Mouse (Mus musculus) ES-Bruce4 (cell line): Measurements from ENCODE around the gene Pitpnm2. TPM values are rescaled to one million over a fixed set of nuclear protein-coding genes. Genes with fewer than 3 reads are reported as not detected.
A peak's percentile ranks its signal among the peaks of the same experiment; 100 is the strongest.

Source experiments
- H3K27ac ChIP-seq: 2 replicates; pipeline ENCODE4 v1.5.1; 2012; ENCODE audit warnings: low read length, inconsistent platforms; ENCODE audit not compliant: insufficient read depth
- H3K27me3 ChIP-seq: 2 replicates; pipeline ENCODE4 v1.6.1; 2012; ENCODE audit warnings: mild to moderate bottlenecking, low read length, inconsistent platforms; ENCODE audit not compliant: control insufficient read depth, poor library complexity, insufficient read depth, severe bottlenecking
- H3K36me3 ChIP-seq: 2 replicates; pipeline ENCODE4 v1.6.1; 2012; ENCODE audit warnings: inconsistent platforms, mild to moderate bottlenecking, low read length, moderate library complexity; ENCODE audit not compliant: control insufficient read depth, poor library complexity, insufficient read depth, severe bottlenecking
- H3K4me1 ChIP-seq: one replicate; pipeline ENCODE4 v1.8.1; 2011; ENCODE audit warnings: low read length; ENCODE audit not compliant: control insufficient read depth, insufficient read depth
- H3K4me3 ChIP-seq: 2 replicates; pipeline ENCODE4 v1.5.1; 2011; ENCODE audit warnings: low read depth, mild to moderate bottlenecking, low read length
- H3K9ac ChIP-seq: 2 replicates; pipeline ENCODE4 v1.6.1; 2012; ENCODE audit warnings: low read depth, mild to moderate bottlenecking, inconsistent platforms; ENCODE audit not compliant: poor library complexity, severe bottlenecking
- H3K9me3 ChIP-seq: replicated peaks from 2 replicates; pipeline ENCODE4 v1.6.1; 2012; ENCODE audit warnings: mild to moderate bottlenecking, low read length, inconsistent platforms; ENCODE audit not compliant: control insufficient read depth, poor library complexity, insufficient read depth, severe bottlenecking
- CTCF ChIP-seq: IDR thresholded peaks from one replicate; pipeline ENCODE4 v1.8.1; 2011; ENCODE audit warnings: low read depth, low read length
- EP300 ChIP-seq: IDR thresholded peaks from 2 replicates; pipeline ENCODE4 v1.6.1; 2011; ENCODE audit warnings: low read depth, low read length; ENCODE audit not compliant: insufficient read depth
- POLR2A ChIP-seq: IDR thresholded peaks from one replicate; pipeline ENCODE4 v1.8.1; 2011; ENCODE audit warnings: low read length; ENCODE audit not compliant: insufficient read depth
- polyA plus RNA-seq: library from polyadenylated mRNA; stranded (reverse); fragments of >200 nt; gene quantifications from 2 replicates; pipeline ENCODE4 v1.2.4, GENCODE M21; 2011; ENCODE audit warnings: low read depth; ENCODE audit not compliant: missing spikeins, insufficient read depth, insufficient read length

Gene Pitpnm2
- polyA plus RNA-seq, 1 experiment = 13.1 TPM

DNA sequence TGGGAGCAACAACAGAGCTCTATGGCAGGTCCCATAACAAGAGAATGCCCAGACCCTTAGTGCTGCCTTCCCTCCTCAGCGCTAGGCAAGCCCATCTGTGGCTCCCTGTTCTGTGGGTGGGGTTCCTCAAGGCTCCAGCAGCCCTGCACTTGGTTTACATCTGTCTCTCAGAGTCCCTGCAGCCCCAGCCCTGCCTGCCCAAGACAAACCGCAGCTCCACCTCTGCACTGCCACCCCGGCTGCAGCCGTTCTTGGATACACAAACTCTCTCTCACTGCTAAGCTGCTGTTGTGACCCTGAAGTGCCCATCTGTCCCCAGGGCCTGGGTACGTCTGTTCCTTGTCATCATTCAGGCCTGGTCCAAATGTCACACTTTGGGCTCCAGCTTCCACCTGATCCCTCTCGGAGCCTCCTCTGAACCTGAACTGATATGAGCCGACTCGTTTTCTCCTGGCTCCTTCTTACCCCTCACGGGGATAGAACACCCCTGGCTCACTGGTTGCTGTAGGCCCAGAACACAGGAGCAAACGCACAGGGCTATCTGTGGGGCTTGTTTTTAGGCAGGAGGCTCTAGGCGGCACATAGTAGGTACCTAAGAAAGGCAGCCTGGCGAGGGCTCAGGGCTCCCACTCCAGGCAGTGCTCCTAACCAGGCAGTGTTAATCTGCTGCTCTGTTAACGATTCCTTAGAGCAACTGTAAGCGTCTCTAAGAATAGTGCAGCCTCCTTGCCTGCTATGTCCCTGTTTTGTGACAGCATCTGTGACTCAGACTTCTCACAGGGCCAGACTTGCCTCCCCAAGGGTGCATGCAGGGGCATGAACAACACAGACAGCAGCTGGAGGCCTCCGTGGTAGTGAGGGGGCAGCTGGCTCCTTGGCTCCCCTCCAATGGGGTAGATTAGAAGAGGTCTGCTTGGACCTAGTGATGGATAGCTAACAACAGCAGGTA, 83.7 kb downstream of the Pitpnm2 start:
- H3K9ac ChIP-seq = no peak overlapping the region
- H3K36me3 ChIP-seq = no peaks in the 10 kb centered on the region
- H3K27ac ChIP-seq = no peak overlapping the region

DNA sequence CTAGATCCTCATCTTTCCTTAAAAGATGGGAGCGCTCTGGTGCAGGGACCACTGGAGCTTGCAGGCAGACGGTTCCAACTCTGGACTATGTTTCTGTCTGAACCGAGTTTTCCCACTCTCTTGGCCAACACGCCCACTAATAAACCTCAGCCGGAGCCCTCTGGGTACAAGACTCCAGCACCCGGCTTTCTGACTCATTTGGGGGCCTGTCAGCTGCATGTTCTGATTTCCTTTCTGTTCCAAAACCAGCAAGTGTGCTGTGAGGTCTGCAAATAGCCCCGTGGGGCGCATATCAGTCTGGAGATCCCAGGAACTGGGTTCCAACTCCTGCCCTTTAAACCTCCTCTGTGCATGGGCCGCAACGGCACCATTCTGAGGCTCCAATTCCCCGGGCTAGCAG, 86.1 kb downstream of the Pitpnm2 start:
- Histone ChIP-seq H3K9ac (no peak overlapping the region), H3K4me1 (no peaks in the 10 kb centered on the region)

More for the DNA sequence above, 83.7 kb downstream of the Pitpnm2 start:
- H3K4me3 ChIP-seq = no peak overlapping the region
- no peaks in the 10 kb centered on the region for H3K9me3 ChIP-seq
- no peaks in the 10 kb centered on the region for H3K27me3 ChIP-seq
- no peaks in the 10 kb centered on the region for H3K4me1 ChIP-seq
- TF ChIP-seq POLR2A (no peak), CTCF (no peak), EP300 (no peak)

DNA sequence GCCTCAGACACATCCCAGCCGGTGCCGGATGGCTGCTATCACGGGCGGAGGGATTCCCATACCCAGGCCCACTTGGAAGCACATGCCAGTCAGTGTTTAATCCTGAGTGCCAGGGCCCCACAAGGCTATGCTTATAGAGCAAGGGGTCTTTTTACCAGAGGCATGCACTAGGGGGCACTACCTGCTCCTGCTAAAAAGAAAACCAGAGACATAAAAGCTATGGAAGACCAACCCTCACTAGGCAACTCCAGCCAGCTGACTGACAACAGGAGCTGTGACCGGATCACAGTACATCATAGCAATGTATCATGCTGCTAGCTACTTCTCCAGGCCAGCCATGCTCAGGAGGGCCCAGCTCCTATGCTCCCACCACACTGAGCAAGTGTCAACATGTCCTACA, 87.0 kb downstream of the Pitpnm2 start:
- TF ChIP-seq CTCF = peak; percentile 44
- TF ChIP-seq EP300 = no peak
- no peaks in the 10 kb centered on the region for H3K4me1 ChIP-seq

More for the DNA sequence above, 86.1 kb downstream of the Pitpnm2 start:
- no peak overlapping the region for H3K4me3 ChIP-seq
- TF ChIP-seq POLR2A = no peak
- H3K27me3 ChIP-seq = no peaks in the 10 kb centered on the region
- H3K9me3 ChIP-seq = no peaks in the 10 kb centered on the region
- H3K36me3 ChIP-seq = no peaks in the 10 kb centered on the region
- no peak overlapping the region for H3K27ac ChIP-seq

DNA sequence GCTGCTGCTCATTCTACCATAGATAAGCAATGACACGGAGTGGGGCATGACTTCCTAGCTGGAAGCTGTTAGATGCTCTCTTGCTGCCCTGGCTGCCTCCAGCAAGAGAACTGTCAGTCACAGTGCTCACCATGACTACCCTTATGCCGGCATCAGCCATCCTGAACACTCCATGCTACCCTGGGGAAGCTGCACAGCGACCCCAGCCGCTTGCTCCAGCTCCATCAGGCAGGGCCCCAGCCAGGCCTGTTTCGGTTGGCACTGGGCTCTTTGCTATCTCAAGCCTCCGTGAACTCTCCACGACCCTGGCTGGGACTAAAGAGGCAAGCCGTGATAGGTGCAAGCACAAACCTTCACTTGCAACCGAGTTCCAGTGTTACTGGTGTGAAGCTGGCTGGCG, 87.7 kb downstream of the Pitpnm2 start:
- Histone ChIP-seq H3K36me3 (no peaks in the 10 kb centered on the region), H3K9ac (no peak overlapping the region), H3K9me3 (no peaks in the 10 kb centered on the region), H3K27me3 (no peaks in the 10 kb centered on the region), H3K4me3 (no peak overlapping the region), H3K4me1 (no peaks in the 10 kb centered on the region), H3K27ac (no peak overlapping the region)
- no peak for TF ChIP-seq POLR2A
- TF ChIP-seq EP300 = no peak
- TF ChIP-seq CTCF = no peak

More for the DNA sequence above, 87.0 kb downstream of the Pitpnm2 start:
- Histone ChIP-seq H3K9me3 (no peaks in the 10 kb centered on the region), H3K36me3 (no peaks in the 10 kb centered on the region), H3K27me3 (no peaks in the 10 kb centered on the region), H3K4me3 (no peak overlapping the region), H3K27ac (no peak overlapping the region), H3K9ac (no peak overlapping the region)

DNA sequence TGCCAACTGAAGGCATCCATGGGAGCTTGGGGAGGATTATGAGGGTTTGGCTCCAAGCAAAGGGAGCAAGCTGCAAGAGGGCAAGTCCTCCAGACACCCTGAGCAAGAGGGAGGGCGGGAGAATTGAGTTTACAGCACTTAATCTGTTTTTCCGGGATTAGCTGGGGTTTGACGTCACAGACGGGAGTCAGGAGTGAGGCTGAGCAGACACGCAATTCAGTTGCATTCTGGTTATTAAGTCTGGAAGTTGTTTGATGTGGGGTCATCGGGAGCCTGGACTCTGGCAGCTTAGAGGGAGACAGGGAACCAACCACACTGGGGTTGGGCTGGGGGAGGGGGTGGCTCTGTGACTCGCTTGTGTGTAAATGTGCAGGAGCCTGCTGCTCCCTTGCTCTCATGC, 90.1 kb downstream of the Pitpnm2 start:
- Histone ChIP-seq H3K4me3 (no peak overlapping the region), H3K27ac (no peak overlapping the region), H3K4me1 (no peaks in the 10 kb centered on the region), H3K9ac (no peak overlapping the region), H3K9me3 (no peaks in the 10 kb centered on the region), H3K27me3 (no peaks in the 10 kb centered on the region), H3K36me3 (no peaks in the 10 kb centered on the region)
- TF ChIP-seq EP300 (no peak), POLR2A (no peak), CTCF (no peak)

DNA sequence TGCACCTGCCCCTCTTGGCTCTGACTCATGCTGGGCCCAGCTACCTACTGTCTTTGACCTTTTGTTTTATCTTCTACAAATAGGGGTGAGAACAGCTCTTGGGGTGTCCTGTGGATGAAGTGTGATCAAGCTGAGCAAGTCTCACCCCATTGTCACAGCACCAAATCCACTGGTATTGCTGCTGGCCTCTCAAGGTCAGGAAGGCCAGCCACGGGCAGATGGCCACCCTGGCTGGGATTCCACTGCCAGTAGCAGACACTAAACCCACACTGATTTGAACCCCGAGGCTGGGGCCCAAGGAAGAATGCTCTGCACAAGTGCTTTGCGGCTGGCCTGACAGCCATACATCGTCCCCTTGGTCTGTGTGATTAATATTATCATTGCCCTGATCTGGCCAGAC, 91.3 kb downstream of the Pitpnm2 start:
- Histone ChIP-seq H3K9ac (no peak overlapping the region), H3K9me3 (no peaks in the 10 kb centered on the region), H3K27me3 (no peaks in the 10 kb centered on the region), H3K4me3 (no peak overlapping the region), H3K36me3 (no peaks in the 10 kb centered on the region), H3K27ac (no peak overlapping the region), H3K4me1 (no peaks in the 10 kb centered on the region)
- TF ChIP-seq EP300 = no peak
- no peak for TF ChIP-seq CTCF
- TF ChIP-seq POLR2A = no peak
